Mouse (Mus musculus): ENCODE results near the gene Rps9. TPM values are rescaled to one million over a fixed set of nuclear protein-coding genes. Genes with fewer than 3 reads are reported as not detected.

The Rps9 gene
- polyA plus RNA-seq (2015; fragmentation: Nextera tagmentation; extraction: Ambion mirVana): 1,268 and 1,365 TPM in 2 replicates

DNA sequence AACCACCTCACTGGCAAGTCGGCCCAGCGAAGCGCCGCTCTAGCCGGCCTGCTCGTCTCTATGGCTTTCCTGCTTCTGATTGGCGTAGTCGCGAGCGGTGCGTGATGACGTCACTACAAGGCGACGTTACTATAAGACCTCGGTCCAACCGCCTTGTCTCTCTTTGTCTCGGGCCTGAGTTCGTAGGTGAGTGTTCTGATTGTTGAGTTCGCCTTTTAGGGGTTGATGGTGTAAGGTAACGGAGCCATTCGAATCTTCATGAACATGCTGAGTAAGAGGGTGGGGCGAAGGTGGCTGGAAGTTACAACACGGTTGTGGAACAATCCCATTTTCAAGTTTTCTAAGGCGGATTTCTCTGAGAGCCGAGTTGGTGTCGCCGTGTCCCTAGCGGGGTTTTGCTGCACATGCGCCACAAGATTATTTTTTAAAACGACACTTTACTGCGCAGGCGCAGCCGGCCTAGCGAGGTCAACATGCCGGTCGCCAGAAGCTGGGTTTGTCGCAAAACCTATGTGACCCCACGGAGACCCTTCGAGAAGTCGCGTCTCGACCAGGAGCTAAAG lies at the start of gene Rps9:
Rps9 (plus strand) TSS at position 115 of the 563 bp plus-strand sequence.
- Histone ChIP-seq H3K4me2 (ENCODE audit: low read depth, low read length) (peak within 1 kb of the TSS; percentile 77), H3K9ac (ENCODE audit: low read depth, low read length) (peak within 1 kb of the TSS; percentile 86), H3K9me3 (ENCODE audit: control insufficient read depth, low read length) (no peaks in the 10 kb centered on the region), H3K27me3 (replicated peaks; ENCODE audit: control insufficient read depth, insufficient read depth, low read length) (no peaks in the 10 kb centered on the region), H3K4me1 (ENCODE audit: control insufficient read depth, insufficient read depth, low read length) (peaks cover 11% of the 10 kb centered on the region), H3K27ac (ENCODE audit: low read length) (peak within 1 kb of the TSS; percentile 94), H3K36me3 (ENCODE audit: control insufficient read depth, insufficient read depth, low read length) (peaks cover 11% of the 10 kb centered on the region; the same call in 1 of the 2 replicates), H3K4me3 (ENCODE audit: low read length) (peak within 1 kb of the TSS; percentile 83)
- ATAC-seq: peak; percentile 94
- WGBS: 2% methylated on average over 42 of the region's 42 CpGs

DNA sequence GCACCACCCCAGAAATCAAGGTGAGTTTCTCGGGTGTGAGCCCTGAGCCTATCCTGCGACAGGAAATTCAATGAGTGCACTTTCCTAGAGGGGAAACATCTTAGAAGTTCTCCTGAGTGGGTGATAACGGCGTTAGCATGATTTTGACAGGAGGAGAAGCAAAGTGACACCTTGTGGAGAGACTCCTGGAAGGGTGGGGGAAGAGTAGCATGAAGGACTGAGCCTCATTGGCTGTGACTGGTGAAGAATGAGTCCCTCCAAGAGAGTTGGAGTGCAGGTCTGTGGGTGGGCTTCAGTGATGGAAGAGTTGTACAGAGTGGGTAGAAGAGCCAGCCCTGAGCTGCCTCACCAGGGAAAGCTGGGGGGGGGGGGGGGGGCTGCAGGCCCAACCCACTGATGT lies 46.8 kb upstream of the Rps9 start:
- H3K4me3 ChIP-seq (ENCODE audit: low read length): no peak overlapping the region
- H3K4me1 ChIP-seq (ENCODE audit: control insufficient read depth, insufficient read depth, low read length): no peaks in the 10 kb centered on the region
- H3K36me3 ChIP-seq (ENCODE audit: control insufficient read depth, insufficient read depth, low read length): peaks cover 42% of the 10 kb centered on the region
- H3K9ac ChIP-seq (ENCODE audit: low read depth, low read length): no peak overlapping the region
- no peaks in the 10 kb centered on the region for H3K9me3 ChIP-seq (ENCODE audit: control insufficient read depth, low read length)
- no peaks in the 10 kb centered on the region for H3K27me3 ChIP-seq (replicated peaks; ENCODE audit: control insufficient read depth, insufficient read depth, low read length)
- no peak for ATAC-seq
- WGBS: 87% methylated on average over 4 of the region's 4 CpGs
- H3K27ac ChIP-seq (ENCODE audit: low read length): no peak overlapping the region
- H3K4me2 ChIP-seq (ENCODE audit: low read depth, low read length): no peak overlapping the region

GRCm38 (mm10) chr7:3658578-3658977 lies 45.2 kb upstream of the Rps9 start:
- 93% methylated on average over 14 of the region's 14 CpGs for WGBS
- Histone ChIP-seq H3K27ac (ENCODE audit: low read length) (no peak overlapping the region), H3K9me3 (ENCODE audit: control insufficient read depth, low read length) (no peaks in the 10 kb centered on the region), H3K27me3 (replicated peaks; ENCODE audit: control insufficient read depth, insufficient read depth, low read length) (no peaks in the 10 kb centered on the region), H3K4me3 (ENCODE audit: low read length) (no peak overlapping the region), H3K4me1 (ENCODE audit: control insufficient read depth, insufficient read depth, low read length) (peaks cover 4% of the 10 kb centered on the region), H3K9ac (ENCODE audit: low read depth, low read length) (no peak overlapping the region), H3K36me3 (ENCODE audit: control insufficient read depth, insufficient read depth, low read length) (peaks cover 39% of the 10 kb centered on the region), H3K4me2 (ENCODE audit: low read depth, low read length) (no peak overlapping the region)
- ATAC-seq: no peak

- no peaks in the 10 kb centered on the region for H3K27me3 ChIP-seq (replicated peaks; ENCODE audit: control insufficient read depth, insufficient read depth, low read length)
- H3K4me3 ChIP-seq (ENCODE audit: low read length): peak overlapping the region; percentile 71
- H3K4me1 ChIP-seq (ENCODE audit: control insufficient read depth, insufficient read depth, low read length): peaks cover 25% of the 10 kb centered on the region
- peak; percentile 60 for ATAC-seq
- peak overlapping the region; percentile 93 for H3K27ac ChIP-seq (ENCODE audit: low read length)
- H3K36me3 ChIP-seq (ENCODE audit: control insufficient read depth, insufficient read depth, low read length): peaks cover 18% of the 10 kb centered on the region; the same call in 1 of the 2 replicates
- WGBS: 22% methylated on average over 15 of the region's 15 CpGs
- no peaks in the 10 kb centered on the region for H3K9me3 ChIP-seq (ENCODE audit: control insufficient read depth, low read length)
- peak overlapping the region; percentile 83 for H3K9ac ChIP-seq (ENCODE audit: low read depth, low read length)
- peak overlapping the region; percentile 81 for H3K4me2 ChIP-seq (ENCODE audit: low read depth, low read length)
These were observed 39.1 kb upstream of the Rps9 start for GRCm38 (mm10) chr7:3664524-3665214.

- Histone ChIP-seq H3K9me3 (ENCODE audit: control insufficient read depth, low read length) (no peaks in the 10 kb centered on the region), H3K36me3 (ENCODE audit: control insufficient read depth, insufficient read depth, low read length) (peaks cover 15% of the 10 kb centered on the region; the same call in 1 of the 2 replicates), H3K4me2 (ENCODE audit: low read depth, low read length) (peak within 1 kb of the TSS; percentile 81), H3K4me1 (ENCODE audit: control insufficient read depth, insufficient read depth, low read length) (peaks cover 25% of the 10 kb centered on the region), H3K27ac (ENCODE audit: low read length) (peak within 1 kb of the TSS; percentile 93), H3K27me3 (replicated peaks; ENCODE audit: control insufficient read depth, insufficient read depth, low read length) (no peaks in the 10 kb centered on the region), H3K9ac (ENCODE audit: low read depth, low read length) (peak within 1 kb of the TSS; percentile 83), H3K4me3 (ENCODE audit: low read length) (peak within 1 kb of the TSS; percentile 71)
- 3% methylated on average over 45 of the region's 45 CpGs for WGBS
- peak; percentile 98 for ATAC-seq
These were observed 38.3 kb upstream of the Rps9 start, which contains the start of gene Leng1 for GRCm38 (mm10) chr7:3665215-3666114. TSS of gene Leng1 (minus strand) at chr7:3665840.

DNA sequence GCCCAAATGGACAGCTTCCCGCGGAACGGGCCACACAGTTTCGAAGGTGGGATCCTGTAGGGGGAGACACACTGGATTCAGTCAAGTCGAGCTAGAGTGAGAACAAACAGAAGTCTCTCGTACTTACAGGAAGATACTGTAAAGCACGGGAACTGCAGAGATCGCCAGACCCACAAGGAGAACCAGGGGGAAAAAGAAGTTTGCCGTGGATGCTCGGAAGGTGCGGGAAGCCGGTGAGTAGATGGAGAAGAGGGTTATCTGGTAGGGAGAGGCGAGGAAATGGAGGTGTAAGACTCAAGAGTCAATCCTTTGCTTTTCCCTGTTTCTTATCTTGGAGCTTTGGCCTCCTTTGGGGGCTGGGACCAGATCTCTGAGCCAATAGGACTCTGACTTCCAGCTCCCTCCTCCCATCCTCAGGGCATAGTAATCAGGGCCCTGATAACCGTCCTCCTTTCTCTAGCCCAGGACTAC lies 36.8 kb upstream of the Rps9 start:
- WGBS: 18% methylated on average over 14 of the region's 14 CpGs

GRCm38 (mm10) chr7:3674507-3675227 lies 29.1 kb upstream of the Rps9 start:
- H3K27me3 ChIP-seq (replicated peaks; ENCODE audit: control insufficient read depth, insufficient read depth, low read length): no peaks in the 10 kb centered on the region
- no peak overlapping the region for H3K4me3 ChIP-seq (ENCODE audit: low read length)
- H3K9me3 ChIP-seq (ENCODE audit: control insufficient read depth, low read length): no peaks in the 10 kb centered on the region
- H3K27ac ChIP-seq (ENCODE audit: low read length): no peak overlapping the region
- 0 out of 2 replicates have a peak, but pooled peaks cover 3% of the 10 kb centered on the region for H3K36me3 ChIP-seq (ENCODE audit: control insufficient read depth, insufficient read depth, low read length)
- H3K9ac ChIP-seq (ENCODE audit: low read depth, low read length): 0 out of 2 replicates have a peak overlapping the region, but pooled peaks have one; percentile 30
- 73% methylated on average over 10 of the region's 10 CpGs for WGBS
- no peak overlapping the region for H3K4me2 ChIP-seq (ENCODE audit: low read depth, low read length)
- peaks cover 4% of the 10 kb centered on the region; the same call in 1 of the 2 replicates for H3K4me1 ChIP-seq (ENCODE audit: control insufficient read depth, insufficient read depth, low read length)
- peak; percentile 68 for ATAC-seq

More for the DNA sequence above, 36.8 kb upstream of the Rps9 start:
- Histone ChIP-seq H3K4me3 (ENCODE audit: low read length) (peak overlapping the region; percentile 35), H3K9ac (ENCODE audit: low read depth, low read length) (peak overlapping the region; percentile 57), H3K27ac (ENCODE audit: low read length) (peak overlapping the region; percentile 59), H3K9me3 (ENCODE audit: control insufficient read depth, low read length) (no peaks in the 10 kb centered on the region), H3K4me1 (ENCODE audit: control insufficient read depth, insufficient read depth, low read length) (peaks cover 25% of the 10 kb centered on the region), H3K36me3 (ENCODE audit: control insufficient read depth, insufficient read depth, low read length) (peaks cover 15% of the 10 kb centered on the region; the same call in 1 of the 2 replicates), H3K4me2 (ENCODE audit: low read depth, low read length) (peak overlapping the region; percentile 30), H3K27me3 (replicated peaks; ENCODE audit: control insufficient read depth, insufficient read depth, low read length) (no peaks in the 10 kb centered on the region)
- ATAC-seq: peak; percentile 58

DNA sequence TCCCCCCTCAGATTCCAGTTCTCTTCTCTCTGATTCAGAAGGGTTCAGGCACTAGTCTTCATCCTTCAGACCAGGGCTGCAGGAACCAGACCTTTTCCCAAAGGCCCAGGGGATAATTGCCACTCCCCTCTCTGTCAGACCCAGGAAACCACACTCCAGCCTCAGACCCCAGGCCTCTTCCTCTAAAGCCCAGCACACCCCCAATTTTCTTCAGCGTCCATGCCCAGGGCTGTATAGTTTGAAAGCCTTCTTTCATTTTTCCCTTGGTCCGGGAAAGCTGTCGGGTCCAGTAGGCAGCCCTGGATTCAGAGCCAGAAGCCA lies 28.6 kb upstream of the Rps9 start:
- Histone ChIP-seq H3K9me3 (ENCODE audit: control insufficient read depth, low read length) (no peaks in the 10 kb centered on the region), H3K4me2 (ENCODE audit: low read depth, low read length) (no peak overlapping the region), H3K9ac (ENCODE audit: low read depth, low read length) (0 out of 2 replicates have a peak overlapping the region, but pooled peaks have one; percentile 30), H3K4me3 (ENCODE audit: low read length) (no peak overlapping the region), H3K4me1 (ENCODE audit: control insufficient read depth, insufficient read depth, low read length) (peaks cover 4% of the 10 kb centered on the region; the same call in 1 of the 2 replicates), H3K27ac (ENCODE audit: low read length) (no peak overlapping the region), H3K36me3 (ENCODE audit: control insufficient read depth, insufficient read depth, low read length) (0 out of 2 replicates have a peak, but pooled peaks cover 2% of the 10 kb centered on the region), H3K27me3 (replicated peaks; ENCODE audit: control insufficient read depth, insufficient read depth, low read length) (no peaks in the 10 kb centered on the region)
- no peak for ATAC-seq
- WGBS: 75% methylated on average over 3 of the region's 3 CpGs

Measured in intestine, embryonic 16.5 days (tissue).